ENCODE assay signal across 17 mouse cellular contexts in genomic region chr8:75064790-75065189, GRCm38 (mm10).
"Had no signal": no experiment of that assay in that cellular context is flagged by ENCODE, and none has a peak within 500 bp of the region (broad histone marks: within the 10 kb centered on the region; RNA-seq: fewer than 3 reads in every experiment).

No protein-coding gene starts in this region.

- H3K4me3 ChIP-seq: left cerebral cortex, adult 2 months; limb, embryonic 10.5 days; liver, embryonic 15.5 days; megakaryocyte, embryonic 14.5 days; midbrain, embryonic 15.5 days; neural tube, embryonic 12.5 days had no signal

- ATAC-seq: lung, postnatal 0 days; midbrain, embryonic 15.5 days had no signal

- H3K9ac ChIP-seq: liver, embryonic 15.5 days; midbrain, embryonic 15.5 days; neural tube, embryonic 12.5 days had no signal

- H3K27ac ChIP-seq: left cerebral cortex, adult 2 months; limb, embryonic 10.5 days; liver, embryonic 15.5 days; midbrain, embryonic 15.5 days; neural tube, embryonic 12.5 days had no signal

- H3K4me2 ChIP-seq: liver, embryonic 11.5 days; liver, embryonic 15.5 days; midbrain, embryonic 11.5 days; midbrain, embryonic 15.5 days; neural tube, embryonic 12.5 days had no signal

- H3K27me3 ChIP-seq: liver, embryonic 15.5 days; megakaryocyte, embryonic 14.5 days; midbrain, embryonic 15.5 days; neural tube, embryonic 12.5 days had no signal

- DNase-seq: kidney, adult 8-10 months; kidney, postnatal 25 days; lung, adult 2 months; lung, postnatal 4 days; right cerebral cortex, postnatal 14 days; spleen, adult 18-20 months; thymus, adult 2 months; thymus, postnatal 25 days had no signal

- H3K4me1 ChIP-seq: limb, embryonic 10.5 days; midbrain, embryonic 15.5 days; neural tube, embryonic 12.5 days had no signal

- H3K9me3 ChIP-seq: limb, embryonic 10.5 days; liver, embryonic 15.5 days; megakaryocyte, embryonic 14.5 days; midbrain, embryonic 15.5 days; neural tube, embryonic 12.5 days had no signal
